Mouse (Mus musculus): ENCODE data around the gene Grid1. TPM values are rescaled to one million over a fixed set of nuclear protein-coding genes. Genes with fewer than 3 reads are reported as not detected.

Gene Grid1
- polyA plus RNA-seq, 1 experiment from 2014 or later: 0.25 TPM

- peak; percentile 51 for DNase-seq (ENCODE audit: low spot score)
- no peaks in the 10 kb centered on the region for H3K9me3 ChIP-seq (ENCODE audit: control insufficient read depth, low read length)
- WGBS: 5% methylated on average over 17 of the region's 17 CpGs
- no peak overlapping the region for H3K27ac ChIP-seq (ENCODE audit: low read depth, low read length)
- H3K4me1 ChIP-seq (replicated peaks; ENCODE audit: control insufficient read depth, insufficient read depth, low read length): no peaks in the 10 kb centered on the region; the same call in 1 of the 2 replicates
- no peak overlapping the region for H3K9ac ChIP-seq (ENCODE audit: low read depth, low read length)
- H3K4me2 ChIP-seq: peak overlapping the region; percentile 22
- no peaks in the 10 kb centered on the region for H3K36me3 ChIP-seq (ENCODE audit: control insufficient read depth, insufficient read depth, low read length)
- no peak for ATAC-seq (replicated peaks; ENCODE audit: low FRiP score)
- no peak overlapping the region for H3K4me3 ChIP-seq (ENCODE audit: low read depth, low read length)
- peaks cover 60% of the 10 kb centered on the region for H3K27me3 ChIP-seq (replicated peaks; ENCODE audit: control insufficient read depth, insufficient read depth, low read length)
These were observed 3.2 kb downstream of the Grid1 start for GRCm38 (mm10) chr14:34823136-34823535.

- no peak for ATAC-seq (replicated peaks; ENCODE audit: low FRiP score)
These were observed 4.3 kb downstream of the Grid1 start for GRCm38 (mm10) chr14:34824186-34824585.

GRCm38 (mm10) chr14:34825902-34826301 is 6.0 kb downstream of the Grid1 start:
- no peak overlapping the region for H3K9ac ChIP-seq (ENCODE audit: low read depth, low read length)

More at GRCm38 (mm10) chr14:34824186-34824585, 4.3 kb downstream of the Grid1 start:
- Histone ChIP-seq H3K4me2 (no peak overlapping the region), H3K9me3 (ENCODE audit: control insufficient read depth, low read length) (no peaks in the 10 kb centered on the region), H3K36me3 (ENCODE audit: control insufficient read depth, insufficient read depth, low read length) (no peaks in the 10 kb centered on the region), H3K27me3 (replicated peaks; ENCODE audit: control insufficient read depth, insufficient read depth, low read length) (peaks cover 49% of the 10 kb centered on the region), H3K9ac (ENCODE audit: low read depth, low read length) (no peak overlapping the region), H3K4me1 (replicated peaks; ENCODE audit: control insufficient read depth, insufficient read depth, low read length) (no peaks in the 10 kb centered on the region; the same call in 1 of the 2 replicates), H3K27ac (ENCODE audit: low read depth, low read length) (no peak overlapping the region), H3K4me3 (ENCODE audit: low read depth, low read length) (no peak overlapping the region)
- 57% methylated on average over 3 of the region's 3 CpGs for WGBS
- no peak for DNase-seq (ENCODE audit: low spot score)

GRCm38 (mm10) chr14:34829831-34830230 is 9.9 kb downstream of the Grid1 start:
- Histone ChIP-seq H3K36me3 (ENCODE audit: control insufficient read depth, insufficient read depth, low read length) (no peaks in the 10 kb centered on the region), H3K9me3 (ENCODE audit: control insufficient read depth, low read length) (no peaks in the 10 kb centered on the region), H3K27ac (ENCODE audit: low read depth, low read length) (no peak overlapping the region), H3K4me3 (ENCODE audit: low read depth, low read length) (no peak overlapping the region), H3K9ac (ENCODE audit: low read depth, low read length) (no peak overlapping the region), H3K4me2 (no peak overlapping the region), H3K27me3 (replicated peaks; ENCODE audit: control insufficient read depth, insufficient read depth, low read length) (no peaks in the 10 kb centered on the region), H3K4me1 (replicated peaks; ENCODE audit: control insufficient read depth, insufficient read depth, low read length) (no peaks in the 10 kb centered on the region)
- ATAC-seq (replicated peaks; ENCODE audit: low FRiP score) (no peak), DNase-seq (ENCODE audit: low spot score) (no peak)
- WGBS: 54% methylated on average over 6 of the region's 6 CpGs

More at GRCm38 (mm10) chr14:34825902-34826301, 6.0 kb downstream of the Grid1 start:
- no peaks in the 10 kb centered on the region; the same call in 1 of the 2 replicates for H3K4me1 ChIP-seq (replicated peaks; ENCODE audit: control insufficient read depth, insufficient read depth, low read length)
- no peak overlapping the region for H3K4me2 ChIP-seq
- H3K27me3 ChIP-seq (replicated peaks; ENCODE audit: control insufficient read depth, insufficient read depth, low read length): peaks cover 32% of the 10 kb centered on the region
- no peaks in the 10 kb centered on the region for H3K36me3 ChIP-seq (ENCODE audit: control insufficient read depth, insufficient read depth, low read length)
- H3K27ac ChIP-seq (ENCODE audit: low read depth, low read length): no peak overlapping the region
- no peak overlapping the region for H3K4me3 ChIP-seq (ENCODE audit: low read depth, low read length)
- 48% methylated on average over 3 of the region's 3 CpGs for WGBS
- DNase-seq (ENCODE audit: low spot score): no peak
- no peak for ATAC-seq (replicated peaks; ENCODE audit: low FRiP score)
- no peaks in the 10 kb centered on the region for H3K9me3 ChIP-seq (ENCODE audit: control insufficient read depth, low read length)

- no peak overlapping the region for H3K9ac ChIP-seq (ENCODE audit: low read depth, low read length)
- H3K9me3 ChIP-seq (ENCODE audit: control insufficient read depth, low read length): no peaks in the 10 kb centered on the region
- DNase-seq (ENCODE audit: low spot score) (no peak), ATAC-seq (replicated peaks; ENCODE audit: low FRiP score) (no peak)
- H3K4me1 ChIP-seq (replicated peaks; ENCODE audit: control insufficient read depth, insufficient read depth, low read length): no peaks in the 10 kb centered on the region
- WGBS: 71% methylated on average over 3 of the region's 3 CpGs
- no peaks in the 10 kb centered on the region for H3K36me3 ChIP-seq (ENCODE audit: control insufficient read depth, insufficient read depth, low read length)
- H3K27me3 ChIP-seq (replicated peaks; ENCODE audit: control insufficient read depth, insufficient read depth, low read length): no peaks in the 10 kb centered on the region
- H3K27ac ChIP-seq (ENCODE audit: low read depth, low read length): no peak overlapping the region
- H3K4me3 ChIP-seq (ENCODE audit: low read depth, low read length): no peak overlapping the region
- H3K4me2 ChIP-seq: no peak overlapping the region
These were observed 17.2 kb downstream of the Grid1 start for GRCm38 (mm10) chr14:34837145-34837544.

GRCm38 (mm10) chr14:34838999-34839398 is 19.1 kb downstream of the Grid1 start:
- H3K27me3 ChIP-seq (replicated peaks; ENCODE audit: control insufficient read depth, insufficient read depth, low read length): no peaks in the 10 kb centered on the region
- H3K9ac ChIP-seq (ENCODE audit: low read depth, low read length): no peak overlapping the region
- H3K4me2 ChIP-seq: no peak overlapping the region
- 48% methylated on average over 6 of the region's 6 CpGs for WGBS
- no peaks in the 10 kb centered on the region for H3K4me1 ChIP-seq (replicated peaks; ENCODE audit: control insufficient read depth, insufficient read depth, low read length)
- H3K27ac ChIP-seq (ENCODE audit: low read depth, low read length): no peak overlapping the region
- ATAC-seq (replicated peaks; ENCODE audit: low FRiP score): no peak
- H3K9me3 ChIP-seq (ENCODE audit: control insufficient read depth, low read length): no peaks in the 10 kb centered on the region
- H3K36me3 ChIP-seq (ENCODE audit: control insufficient read depth, insufficient read depth, low read length): no peaks in the 10 kb centered on the region
- DNase-seq (ENCODE audit: low spot score): no peak
- H3K4me3 ChIP-seq (ENCODE audit: low read depth, low read length): no peak overlapping the region

GRCm38 (mm10) chr14:34839898-34840297 is 20.0 kb downstream of the Grid1 start:
- WGBS: 80% methylated on average over 4 of the region's 4 CpGs
- Histone ChIP-seq H3K36me3 (ENCODE audit: control insufficient read depth, insufficient read depth, low read length) (no peaks in the 10 kb centered on the region), H3K27ac (ENCODE audit: low read depth, low read length) (no peak overlapping the region), H3K27me3 (replicated peaks; ENCODE audit: control insufficient read depth, insufficient read depth, low read length) (no peaks in the 10 kb centered on the region), H3K4me1 (replicated peaks; ENCODE audit: control insufficient read depth, insufficient read depth, low read length) (no peaks in the 10 kb centered on the region), H3K4me2 (no peak overlapping the region), H3K9me3 (ENCODE audit: control insufficient read depth, low read length) (no peaks in the 10 kb centered on the region), H3K9ac (ENCODE audit: low read depth, low read length) (no peak overlapping the region), H3K4me3 (ENCODE audit: low read depth, low read length) (no peak overlapping the region)
- ATAC-seq (replicated peaks; ENCODE audit: low FRiP score): no peak
- DNase-seq (ENCODE audit: low spot score): no peak

GRCm38 (mm10) chr14:34843579-34843978 is 23.7 kb downstream of the Grid1 start:
- WGBS: 60% methylated on average over 5 of the region's 5 CpGs
- H3K36me3 ChIP-seq (ENCODE audit: control insufficient read depth, insufficient read depth, low read length): no peaks in the 10 kb centered on the region
- DNase-seq (ENCODE audit: low spot score): no peak

GRCm38 (mm10) chr14:34844166-34844565 is 24.3 kb downstream of the Grid1 start:
- no peaks in the 10 kb centered on the region for H3K27me3 ChIP-seq (replicated peaks; ENCODE audit: control insufficient read depth, insufficient read depth, low read length)
- no peaks in the 10 kb centered on the region for H3K36me3 ChIP-seq (ENCODE audit: control insufficient read depth, insufficient read depth, low read length)
- no peak overlapping the region for H3K27ac ChIP-seq (ENCODE audit: low read depth, low read length)
- 87% methylated on average over 3 of the region's 3 CpGs for WGBS
- ATAC-seq (replicated peaks; ENCODE audit: low FRiP score) (no peak), DNase-seq (ENCODE audit: low spot score) (no peak)
- no peak overlapping the region for H3K4me3 ChIP-seq (ENCODE audit: low read depth, low read length)
- H3K9ac ChIP-seq (ENCODE audit: low read depth, low read length): no peak overlapping the region
- H3K9me3 ChIP-seq (ENCODE audit: control insufficient read depth, low read length): no peaks in the 10 kb centered on the region
- no peaks in the 10 kb centered on the region for H3K4me1 ChIP-seq (replicated peaks; ENCODE audit: control insufficient read depth, insufficient read depth, low read length)
- H3K4me2 ChIP-seq: no peak overlapping the region

More at GRCm38 (mm10) chr14:34843579-34843978, 23.7 kb downstream of the Grid1 start:
- H3K4me3 ChIP-seq (ENCODE audit: low read depth, low read length): no peak overlapping the region
- H3K27me3 ChIP-seq (replicated peaks; ENCODE audit: control insufficient read depth, insufficient read depth, low read length): no peaks in the 10 kb centered on the region
- H3K4me2 ChIP-seq: no peak overlapping the region
- no peaks in the 10 kb centered on the region for H3K4me1 ChIP-seq (replicated peaks; ENCODE audit: control insufficient read depth, insufficient read depth, low read length)
- no peak overlapping the region for H3K9ac ChIP-seq (ENCODE audit: low read depth, low read length)
- no peak for ATAC-seq (replicated peaks; ENCODE audit: low FRiP score)
- H3K9me3 ChIP-seq (ENCODE audit: control insufficient read depth, low read length): no peaks in the 10 kb centered on the region
- H3K27ac ChIP-seq (ENCODE audit: low read depth, low read length): no peak overlapping the region
